Mouse (Mus musculus): Measurements from ENCODE around the gene Fmo1.

- no peak for TF ChIP-seq POLR2A (IDR thresholded peaks at IDR 0.05; ENCODE audit: insufficient read depth, low read depth, low read length)
- TF ChIP-seq CTCF (IDR thresholded peaks at IDR 0.05) = no peak
- no peak for TF ChIP-seq EP300 (IDR thresholded peaks at IDR 0.05; ENCODE audit: insufficient read depth, low read depth, low read length)
Observed at GRCm38 (mm10) chr1:162914932-162915556, 48.6 kb upstream of the Fmo1 start.
